Mouse (Mus musculus): ENCODE measurements around the gene Atp2a2.

Atp2a2 gene

GRCm38 (mm10) chr5:122451324-122451723, 50.7 kb downstream of the Atp2a2 start:
- DNase-seq (ENCODE audit: low read depth, low spot score) = no peak

- no peak for DNase-seq (ENCODE audit: low read depth, low spot score)
These were observed 51.1 kb downstream of the Atp2a2 start for GRCm38 (mm10) chr5:122450913-122451317.

DNA sequence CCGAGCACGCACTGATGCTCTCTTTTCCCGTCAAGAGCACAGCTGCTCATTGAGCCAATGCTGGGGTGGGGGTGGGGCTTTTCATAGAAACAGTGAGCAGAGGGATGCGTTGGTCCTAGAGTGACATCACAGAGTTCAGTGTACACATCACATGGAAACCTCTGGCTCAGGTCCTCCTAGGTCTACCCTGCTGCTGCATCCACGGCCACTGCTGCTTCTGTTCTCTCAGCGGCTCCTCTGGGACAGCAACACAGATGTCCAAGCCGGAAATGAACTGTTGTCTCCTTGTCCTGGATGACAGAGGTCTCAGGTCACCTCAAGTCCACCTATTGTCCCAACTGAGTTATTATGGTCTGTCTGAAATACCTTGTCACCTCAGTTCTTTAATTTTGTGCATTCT, 52.1 kb downstream of the Atp2a2 start:
- DNase-seq (ENCODE audit: low read depth, low spot score) = no peak

GRCm38 (mm10) chr5:122448869-122449268, 53.2 kb downstream of the Atp2a2 start:
- DNase-seq (ENCODE audit: low read depth, low spot score) = peak; percentile 38

GRCm38 (mm10) chr5:122447857-122448256, 54.2 kb downstream of the Atp2a2 start:
- no peak for DNase-seq (ENCODE audit: low read depth, low spot score)

DNA sequence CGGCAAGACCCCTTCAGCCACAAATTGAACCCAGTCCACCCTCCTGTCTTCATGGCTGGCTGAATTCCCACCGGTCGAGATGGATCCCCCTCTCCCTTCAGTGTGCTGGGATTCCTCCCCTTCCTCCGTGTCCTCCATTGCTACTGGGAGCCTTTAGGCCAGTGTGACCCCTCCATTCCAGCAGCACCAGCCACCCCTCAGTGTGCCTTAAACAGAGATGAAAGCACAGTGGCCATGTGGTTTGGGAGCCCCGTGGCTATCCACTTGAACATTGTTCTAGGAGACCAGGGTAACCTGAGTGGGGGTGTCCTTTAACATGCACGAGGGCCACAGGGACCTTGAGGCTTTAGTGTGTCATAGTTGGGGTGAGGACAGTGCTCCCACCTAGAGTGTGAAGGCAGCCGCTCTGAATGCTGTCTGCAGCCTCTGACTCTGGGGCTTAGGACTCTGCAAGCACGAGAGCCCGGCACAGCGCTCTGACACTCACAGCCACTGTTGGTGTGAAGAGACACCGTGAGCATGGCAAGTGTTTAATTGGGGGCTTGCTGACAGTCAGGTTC, 56.9 kb downstream of the Atp2a2 start:
- no peak for DNase-seq (ENCODE audit: low read depth, low spot score)

DNA sequence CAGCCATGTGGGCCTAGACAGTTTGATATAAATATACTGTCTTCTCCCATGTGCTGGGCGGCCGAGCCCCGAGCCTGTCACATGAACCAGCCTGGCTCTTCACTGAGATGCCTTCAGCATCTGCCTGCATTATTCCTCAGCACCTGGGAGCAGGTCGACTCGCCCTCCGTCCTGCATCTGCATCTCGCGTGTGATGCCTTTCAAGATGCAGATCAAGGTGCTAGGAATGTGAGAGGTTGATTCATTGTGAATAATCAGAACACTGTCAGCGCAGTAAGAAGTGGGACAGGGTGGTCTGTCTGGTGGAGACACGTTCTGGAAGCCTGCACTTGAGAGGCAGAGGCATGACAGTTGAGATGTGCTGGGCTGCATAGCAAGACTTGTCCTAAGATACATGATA, 57.5 kb downstream of the Atp2a2 start:
- no peak for DNase-seq (ENCODE audit: low read depth, low spot score)

DNA sequence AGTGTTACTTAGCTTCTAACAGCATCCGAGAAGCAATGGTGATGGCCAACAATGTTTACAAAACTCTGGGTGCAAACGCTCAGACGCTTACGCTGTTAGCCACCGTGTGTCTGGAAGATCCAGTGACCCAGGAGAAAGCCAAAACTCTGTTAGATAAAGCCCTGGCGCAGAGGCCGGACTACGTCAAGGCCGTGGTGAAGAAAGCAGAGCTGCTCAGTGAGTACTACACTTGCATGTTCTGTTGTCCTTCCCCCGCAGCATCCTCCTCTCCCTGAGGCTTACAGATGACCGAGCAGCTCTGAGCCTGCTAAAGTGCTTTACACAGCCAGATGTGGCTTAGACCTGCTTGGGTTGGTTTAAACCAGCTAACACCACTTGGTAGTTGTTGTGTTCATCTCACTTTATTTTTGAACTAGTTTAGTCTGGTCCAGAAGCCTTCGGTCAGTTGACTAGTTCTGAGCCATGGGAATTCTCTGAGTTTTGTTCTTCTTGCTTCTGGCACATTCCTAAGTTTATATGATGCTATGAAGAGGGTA, 61.9 kb downstream of the Atp2a2 start:
- DNase-seq (ENCODE audit: low read depth, low spot score) = peak; percentile 72

DNA sequence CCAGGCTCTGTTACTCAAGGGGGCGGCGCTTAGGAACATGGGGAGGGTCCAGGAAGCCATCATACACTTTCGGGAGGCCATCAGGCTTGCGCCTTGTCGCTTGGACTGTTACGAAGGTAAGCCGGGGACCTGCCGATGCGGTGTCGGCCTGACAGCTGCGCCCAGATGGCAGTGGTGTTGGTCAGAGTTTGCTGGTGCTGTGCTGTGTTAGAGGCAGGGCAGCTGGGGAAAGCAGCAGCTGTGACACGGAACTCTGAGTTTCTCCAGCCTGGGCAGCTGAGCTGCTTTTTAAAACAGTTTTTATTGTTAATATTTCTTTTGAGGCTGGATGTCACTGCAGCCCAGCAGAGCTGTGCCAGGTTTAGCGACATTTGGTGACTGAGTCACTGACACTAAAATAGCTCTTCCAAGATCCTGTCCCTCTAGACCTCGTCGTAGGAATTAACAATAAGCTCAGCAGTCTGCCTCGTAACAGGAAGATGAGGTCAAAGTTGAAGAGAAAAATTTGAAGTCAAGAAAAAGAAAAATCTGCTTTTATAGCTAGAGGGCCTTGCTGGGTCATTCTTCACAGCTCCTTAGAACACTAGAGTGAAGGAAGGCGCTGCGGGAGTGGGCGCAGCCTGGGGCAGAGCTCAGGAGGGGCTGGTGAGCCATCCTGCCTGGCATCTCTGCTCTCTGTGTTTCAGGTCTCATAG, 62.5 kb downstream of the Atp2a2 start:
- no peak for DNase-seq (ENCODE audit: low read depth, low spot score)

- peak; percentile 56 for DNase-seq (ENCODE audit: low read depth, low spot score)
These were observed 67.5 kb downstream of the Atp2a2 start for GRCm38 (mm10) chr5:122434541-122434940.

DNA sequence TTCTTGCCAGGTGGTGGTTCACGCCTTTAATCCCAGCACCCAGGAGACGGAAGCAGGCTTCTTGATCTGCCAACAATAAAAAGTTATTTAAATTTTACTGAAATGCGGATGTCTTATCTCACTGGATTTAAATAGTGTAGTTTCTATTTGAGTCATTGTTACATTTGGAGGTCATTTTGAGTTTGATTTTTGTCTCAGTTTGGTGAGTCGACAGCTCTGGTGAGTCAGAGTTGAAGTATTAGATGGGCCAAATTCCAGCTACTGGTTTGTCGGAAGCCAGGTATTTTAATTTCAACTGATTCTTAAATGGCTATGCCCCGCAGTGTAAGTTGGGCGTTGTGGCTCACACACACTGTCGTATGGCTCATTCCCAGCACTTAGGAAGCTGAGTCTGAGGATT, 70.8 kb downstream of the Atp2a2 start:
- no peak for DNase-seq (ENCODE audit: low read depth, low spot score)

- peak; percentile 42 for DNase-seq (ENCODE audit: low read depth, low spot score)
These were observed 71.8 kb downstream of the Atp2a2 start for GRCm38 (mm10) chr5:122430036-122430775.

- no peak for DNase-seq (ENCODE audit: low read depth, low spot score)
These were observed 76.5 kb downstream of the Atp2a2 start for GRCm38 (mm10) chr5:122425550-122425949.

DNA sequence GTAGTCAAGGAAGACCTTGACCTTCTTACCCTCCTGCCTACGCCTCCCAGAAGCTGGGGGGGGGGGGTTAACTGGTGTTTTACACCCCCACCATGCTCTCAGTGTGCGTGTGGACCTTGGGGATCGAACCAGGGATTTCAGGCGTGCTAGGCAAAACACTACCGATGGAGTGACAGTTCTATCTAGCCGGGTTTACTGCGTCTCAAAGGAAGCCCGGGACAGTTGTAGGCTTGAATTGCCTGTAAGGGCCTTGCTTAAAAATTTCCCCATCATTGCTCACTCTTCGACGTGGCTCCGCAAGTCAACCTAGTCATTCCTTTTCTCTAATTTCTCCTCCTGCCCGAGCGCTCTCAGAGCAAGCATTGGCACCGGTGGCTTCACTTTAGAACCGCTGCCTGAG, 78.9 kb downstream of the Atp2a2 start:
- DNase-seq (ENCODE audit: low read depth, low spot score) = no peak

GRCm38 (mm10) chr5:122422071-122422964, 79.7 kb downstream of the Atp2a2 start:
- DNase-seq (ENCODE audit: low read depth, low spot score) = peak; percentile 84

GRCm38 (mm10) chr5:122421271-122422068, 80.6 kb downstream of the Atp2a2 start, which contains the start of gene Anapc7:
TSS of gene Anapc7 (plus strand) at chr5:122421693.
- DNase-seq (ENCODE audit: low read depth, low spot score) = no peak

- peak; percentile 53 for DNase-seq (ENCODE audit: low read depth, low spot score)
These were observed 81.3 kb downstream of the Atp2a2 start for GRCm38 (mm10) chr5:122420676-122421075.

DNA sequence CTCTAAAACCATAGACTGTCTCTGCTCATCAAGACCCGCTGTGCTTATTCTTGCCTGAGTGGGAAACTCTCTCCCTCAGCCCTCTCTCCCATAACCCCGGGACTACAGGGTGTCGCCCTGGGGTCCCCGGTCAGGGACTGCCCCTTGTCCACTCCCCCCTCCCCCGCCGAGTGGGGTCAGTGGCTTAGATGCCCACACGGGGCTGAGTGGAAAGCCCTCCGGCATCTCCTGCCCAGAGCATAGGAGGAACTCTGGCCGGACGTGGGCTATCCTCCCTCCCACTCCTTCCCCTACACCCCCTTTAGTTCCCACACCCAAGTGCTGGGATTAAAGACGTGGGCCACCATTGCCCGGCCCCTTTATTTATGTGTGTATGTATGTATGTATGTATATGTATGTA, 86.6 kb downstream of the Atp2a2 start:
- no peak for DNase-seq (ENCODE audit: low read depth, low spot score)

DNA sequence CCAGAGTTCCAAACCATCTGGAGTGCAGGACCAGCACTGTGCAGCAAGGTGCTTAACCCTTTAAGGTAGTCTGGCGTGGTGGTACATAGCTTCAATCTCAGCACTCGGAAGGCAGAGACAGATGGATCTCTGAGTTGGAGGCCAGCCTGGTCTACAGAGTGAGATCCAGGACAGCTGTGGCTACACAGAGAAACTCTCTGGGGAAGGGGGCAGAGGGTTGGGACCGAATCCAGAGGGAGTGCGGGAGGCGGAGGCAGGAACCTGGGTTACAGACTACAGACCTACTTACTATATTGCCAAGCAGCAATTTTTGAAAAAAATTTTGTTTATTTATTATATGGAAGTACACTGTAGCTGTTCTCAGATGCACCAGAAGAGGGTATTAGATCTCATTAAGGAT, 87.7 kb downstream of the Atp2a2 start:
- DNase-seq (ENCODE audit: low read depth, low spot score) = no peak

GRCm38 (mm10) chr5:122412826-122413225, 89.2 kb downstream of the Atp2a2 start:
- no peak for DNase-seq (ENCODE audit: low read depth, low spot score)

DNA sequence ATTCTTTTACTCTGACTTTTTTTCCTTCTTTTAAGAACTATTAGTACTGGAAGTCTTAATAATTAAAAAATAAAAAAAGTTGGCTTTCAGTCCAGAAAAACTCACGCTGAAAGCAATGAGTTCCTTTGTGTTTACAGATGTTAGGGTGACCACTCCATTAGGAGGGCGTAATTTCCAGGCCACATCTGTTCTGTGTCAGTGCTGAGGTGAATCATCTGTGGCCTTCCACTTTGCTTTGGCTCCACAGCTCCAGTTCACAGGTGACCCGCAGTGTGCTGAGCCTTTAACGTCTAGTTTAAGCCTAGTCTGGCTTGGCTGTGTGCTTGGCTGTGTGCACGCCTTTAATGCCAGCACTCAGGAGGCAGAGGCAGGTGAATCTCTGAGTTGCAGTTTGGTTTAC, 90.1 kb downstream of the Atp2a2 start:
- DNase-seq (ENCODE audit: low read depth, low spot score) = no peak
